In genomic region chr9:99390201-99390600, GRCm38 (mm10) we compare ENCODE assay signal across 17 mouse cellular contexts. TPM values are rescaled to one million over a fixed set of nuclear protein-coding genes. Genes with fewer than 3 reads are reported as not detected.
DNase-seq lines count a peak whose midpoint lies in the region; ATAC-seq and TF ChIP-seq lines count a peak whose summit lies in the region.
"Had no signal": no experiment of that assay in that cellular context is flagged by ENCODE, and none has a peak within 500 bp of the region (broad histone marks: within the 10 kb centered on the region; RNA-seq: fewer than 3 reads in every experiment).

No protein-coding gene starts in this region.

- H3K4me1 ChIP-seq in liver, adult 2 months (ENCODE audit: control insufficient read depth, insufficient read depth, low read length) = no peaks in the 10 kb centered on the region
- no peaks in the 10 kb centered on the region; the same call in 1 of the 2 replicates for H3K4me1 ChIP-seq in liver, embryonic 11.5 days (replicated peaks; ENCODE audit: control insufficient read depth, insufficient read depth, low read length)
- H3K4me1 ChIP-seq in intestine, postnatal 0 days (replicated peaks; ENCODE audit: control insufficient read depth, insufficient read depth, low read length) = no peaks in the 10 kb centered on the region
- H3K4me1 ChIP-seq in liver, postnatal 0 days (ENCODE audit: insufficient read depth) = peaks cover 7% of the 10 kb centered on the region
- H3K4me1 ChIP-seq in forebrain, embryonic 10.5 days = peaks cover 7% of the 10 kb centered on the region
- H3K4me1 ChIP-seq: embryonic facial prominence, embryonic 13.5 days; hindbrain, embryonic 15.5 days; neural tube, embryonic 12.5 days had no signal

- no peaks in the 10 kb centered on the region for H3K27me3 ChIP-seq in liver, adult 2 months (ENCODE audit: control insufficient read depth, insufficient read depth, low read length)
- no peaks in the 10 kb centered on the region for H3K27me3 ChIP-seq in liver, embryonic 11.5 days (replicated peaks; ENCODE audit: control insufficient read depth, insufficient read depth, low read length)
- H3K27me3 ChIP-seq in intestine, postnatal 0 days (replicated peaks; ENCODE audit: control insufficient read depth, insufficient read depth, low read length) = no peaks in the 10 kb centered on the region
- H3K27me3 ChIP-seq in liver, postnatal 0 days (ENCODE audit: insufficient read depth, low read length) = no peaks in the 10 kb centered on the region
- no peaks in the 10 kb centered on the region for H3K27me3 ChIP-seq in forebrain, embryonic 10.5 days (ENCODE audit: poor library complexity, severe bottlenecking)
- H3K27me3 ChIP-seq: embryonic facial prominence, embryonic 13.5 days; hindbrain, embryonic 15.5 days; limb, embryonic 12.5 days; neural tube, embryonic 12.5 days; Patski had no signal

- H3K9me3 ChIP-seq in liver, embryonic 11.5 days (ENCODE audit: control insufficient read depth, low read length) = no peaks in the 10 kb centered on the region
- no peaks in the 10 kb centered on the region for H3K9me3 ChIP-seq in intestine, postnatal 0 days (ENCODE audit: control insufficient read depth)
- H3K9me3 ChIP-seq in liver, postnatal 0 days (ENCODE audit: low read length) = no peaks in the 10 kb centered on the region
- H3K9me3 ChIP-seq in forebrain, embryonic 10.5 days = no peaks in the 10 kb centered on the region
- H3K9me3 ChIP-seq: embryonic facial prominence, embryonic 13.5 days; hindbrain, embryonic 15.5 days; limb, embryonic 12.5 days; neural tube, embryonic 12.5 days had no signal

- no peaks in the 10 kb centered on the region for H3K79me2 ChIP-seq in liver, adult 2 months (ENCODE audit: control insufficient read depth, insufficient read depth, low read length)

- TF ChIP-seq CTCF in liver, adult 2 months (IDR thresholded peaks at IDR 0.05; ENCODE audit: low read depth, low read length) = no peak
- no peak for TF ChIP-seq CTCF in intestine, postnatal 0 days (IDR thresholded peaks at IDR 0.05; ENCODE audit: low read depth)
- TF ChIP-seq CTCF in liver, postnatal 0 days (IDR thresholded peaks at IDR 0.05; ENCODE audit: low read depth) = no peak

- WGBS in liver, adult 2 months = 25% methylated on average over 5 of the region's 5 CpGs
- 58% methylated on average over 5 of the region's 5 CpGs for WGBS in liver, embryonic 11.5 days
- WGBS in intestine, postnatal 0 days = 42% methylated on average over 5 of the region's 5 CpGs
- WGBS in liver, postnatal 0 days (ENCODE audit: insufficient replicate concordance) = 52% methylated on average over 5 of the region's 5 CpGs
- 89% methylated on average over 5 of the region's 5 CpGs for WGBS in forebrain, embryonic 10.5 days

- no peak overlapping the region for H3K27ac ChIP-seq in liver, adult 2 months (replicated peaks; ENCODE audit: insufficient read depth, low read depth, low read length)
- no peak overlapping the region for H3K27ac ChIP-seq in liver, embryonic 11.5 days (ENCODE audit: low read depth, low read length)
- H3K27ac ChIP-seq in intestine, postnatal 0 days (ENCODE audit: low read depth, low read length) = no peak overlapping the region
- H3K27ac ChIP-seq in liver, postnatal 0 days (ENCODE audit: low read depth) = no peak overlapping the region
- no peak overlapping the region for H3K27ac ChIP-seq in forebrain, embryonic 10.5 days
- H3K27ac ChIP-seq: embryonic facial prominence, embryonic 13.5 days; hindbrain, embryonic 15.5 days; limb, embryonic 12.5 days; neural tube, embryonic 12.5 days had no signal

- DNase-seq in heart, adult 11 months = peak; percentile 91
- DNase-seq in heart, postnatal 4 days = no peak
- DNase-seq in liver, adult 2 months (ENCODE audit: extremely low read depth, low read depth, low spot score) = peak; percentile 93
- no peak for DNase-seq in liver, embryonic 11.5 days (ENCODE audit: low spot score)
- DNase-seq in liver, postnatal 0 days = no peak
- no peak for DNase-seq in frontal cortex, adult 2 months (ENCODE audit: extremely low spot score in 1 of 2, low spot score in 1 of 2)
- DNase-seq in forebrain, embryonic 10.5 days (ENCODE audit: extremely low spot score, low spot score) = no peak
- DNase-seq: cerebellum, adult 11-12 months; heart, postnatal 10 days; lung, postnatal 14 days; right cerebral cortex, postnatal 14 days had no signal

- TF ChIP-seq EP300 in liver, postnatal 0 days (IDR thresholded peaks at IDR 0.05; ENCODE audit: low read depth) = no peak

- no peaks in the 10 kb centered on the region for H3K36me3 ChIP-seq in liver, adult 2 months (ENCODE audit: control insufficient read depth, insufficient read depth, low read length)
- no peaks in the 10 kb centered on the region for H3K36me3 ChIP-seq in liver, embryonic 11.5 days (ENCODE audit: control insufficient read depth, insufficient read depth, low read length)
- no peaks in the 10 kb centered on the region for H3K36me3 ChIP-seq in intestine, postnatal 0 days (ENCODE audit: control insufficient read depth, insufficient read depth)
- no peaks in the 10 kb centered on the region for H3K36me3 ChIP-seq in liver, postnatal 0 days (replicated peaks; ENCODE audit: insufficient read depth, low read length)
- H3K36me3 ChIP-seq in forebrain, embryonic 10.5 days (replicated peaks) = peaks cover 17% of the 10 kb centered on the region

- no peak overlapping the region for H3K4me3 ChIP-seq in liver, adult 2 months (ENCODE audit: insufficient read depth, low read depth, low read length)
- no peak overlapping the region for H3K4me3 ChIP-seq in liver, embryonic 11.5 days (ENCODE audit: low read depth, low read length)
- no peak overlapping the region for H3K4me3 ChIP-seq in intestine, postnatal 0 days (ENCODE audit: low read depth, low read length)
- H3K4me3 ChIP-seq in liver, postnatal 0 days (ENCODE audit: low read depth, low read length) = no peak overlapping the region
- H3K4me3 ChIP-seq in forebrain, embryonic 10.5 days = no peak overlapping the region
- H3K4me3 ChIP-seq: embryonic facial prominence, embryonic 13.5 days; hindbrain, embryonic 15.5 days; limb, embryonic 12.5 days; neural tube, embryonic 12.5 days had no signal

- no peak overlapping the region for H3K9ac ChIP-seq in liver, adult 2 months (ENCODE audit: low read depth, low read length)
- H3K9ac ChIP-seq in liver, embryonic 11.5 days (ENCODE audit: low read depth, low read length) = no peak overlapping the region
- no peak overlapping the region for H3K9ac ChIP-seq in intestine, postnatal 0 days (ENCODE audit: low read depth, low read length)
- H3K9ac ChIP-seq in liver, postnatal 0 days (replicated peaks) = no peak overlapping the region
- H3K9ac ChIP-seq: embryonic facial prominence, embryonic 13.5 days; hindbrain, embryonic 15.5 days; limb, embryonic 12.5 days; neural tube, embryonic 12.5 days had no signal

- no peak for TF ChIP-seq POLR2A in liver, adult 2 months (IDR thresholded peaks at IDR 0.05; ENCODE audit: extremely low read depth, insufficient read depth, low read length)

- ATAC-seq in liver, embryonic 11.5 days (replicated peaks; ENCODE audit: low FRiP score) = no peak; the same call in 1 of the 2 replicates
- 0 out of 2 replicates have a peak, but pooled peaks have one; percentile 16 for ATAC-seq in intestine, postnatal 0 days
- ATAC-seq in liver, postnatal 0 days = peak; percentile 45; the same call in 1 of the 2 replicates
- ATAC-seq: Patski had no signal

- H3K4me2 ChIP-seq in liver, embryonic 11.5 days = no peak overlapping the region
- no peak overlapping the region for H3K4me2 ChIP-seq in intestine, postnatal 0 days (replicated peaks; ENCODE audit: low read depth)
- H3K4me2 ChIP-seq in liver, postnatal 0 days (ENCODE audit: low read depth, low read length) = no peak overlapping the region
- H3K4me2 ChIP-seq: embryonic facial prominence, embryonic 13.5 days; hindbrain, embryonic 15.5 days; limb, embryonic 12.5 days; neural tube, embryonic 12.5 days had no signal

RNA-seq across cellular contexts. Expression of gene Esyt3, which starts 31.8 kb away (rescaled TPM):
- 1 to 10 TPM in 1 of 2 experiments, under 1 TPM in 1; 0.77 to 1.2 TPM for total RNA-seq in heart, postnatal 4 days (2021)
- total RNA-seq in liver, adult 2 months (2014; rRNA removed) = under 0.01 TPM in 1 of 2 replicates, not detected in the other
- polyA plus RNA-seq in liver, adult 2 months (2012; rRNA removed) = 0.06 and 0.11 TPM in 2 replicates
- 0.08 and 0.10 TPM in 2 replicates for polyA plus RNA-seq in liver, embryonic 11.5 days (2014; fragmentation: Nextera tagmentation; extraction: Ambion mirVana)
- polyA plus RNA-seq in intestine, postnatal 0 days (2015; fragmentation: Nextera tagmentation; extraction: Ambion mirVana) = 0.37 and 0.47 TPM in 2 replicates
- 0.06 and 0.13 TPM in 2 replicates for polyA plus RNA-seq in liver, postnatal 0 days (2015; fragmentation: Nextera tagmentation; extraction: Ambion mirVana)
- 1.4 and 2.1 TPM in 2 replicates for polyA plus RNA-seq in frontal cortex, adult 2 months (2012; rRNA removed)
- polyA plus RNA-seq in forebrain, embryonic 10.5 days (2016; fragmentation: Nextera tagmentation; extraction: Ambion mirVana) = 0.35 and 0.37 TPM in 2 replicates

RNA-seq across cellular contexts. Expression of gene Mras, which starts 47.0 kb away (rescaled TPM):
- total RNA-seq in heart, postnatal 4 days (2021) = 10 to 100 TPM; 11.6 to 13.2 TPM
- total RNA-seq in liver, adult 2 months (2014; rRNA removed) = 1.3 and 2.9 TPM in 2 replicates
- polyA plus RNA-seq in liver, adult 2 months (2012; rRNA removed) = 3.5 and 4.1 TPM in 2 replicates
- 4.8 and 5.5 TPM in 2 replicates for polyA plus RNA-seq in liver, embryonic 11.5 days (2014; fragmentation: Nextera tagmentation; extraction: Ambion mirVana)
- 7.6 and 9.5 TPM in 2 replicates for polyA plus RNA-seq in intestine, postnatal 0 days (2015; fragmentation: Nextera tagmentation; extraction: Ambion mirVana)
- 1.0 and 1.5 TPM in 2 replicates for polyA plus RNA-seq in liver, postnatal 0 days (2015; fragmentation: Nextera tagmentation; extraction: Ambion mirVana)
- polyA plus RNA-seq in frontal cortex, adult 2 months (2012; rRNA removed) = 132 and 173 TPM in 2 replicates
- 7.6 and 8.7 TPM in 2 replicates for polyA plus RNA-seq in forebrain, embryonic 10.5 days (2016; fragmentation: Nextera tagmentation; extraction: Ambion mirVana)

Comparison
In these comparisons a context has a peak if more than half of its experiments do, and no peak if none do; other contexts are left out.
1. DNase-seq: peak in heart, adult 11 months (single experiment) and liver, adult 2 months (single experiment); none in heart, postnatal 4 days (single experiment), liver, embryonic 11.5 days (single experiment), liver, postnatal 0 days (single experiment), frontal cortex, adult 2 months (0 of 2) and forebrain, embryonic 10.5 days (single experiment).
2. RNA of gene Mras, which starts 47.0 kb away (polyA plus RNA-seq): 132 to 173 TPM in frontal cortex, adult 2 months; 7.6 to 8.7 TPM in forebrain, embryonic 10.5 days, 7.6 to 9.5 TPM in intestine, postnatal 0 days, 4.8 to 5.5 TPM in liver, embryonic 11.5 days, 3.5 to 4.1 TPM in liver, adult 2 months and 1.0 to 1.5 TPM in liver, postnatal 0 days; every median in the first group is over 10 times any median in the second.